Mouse (Mus musculus): ENCODE data around the gene Ep400. TPM values are rescaled to one million over a fixed set of nuclear protein-coding genes. Genes with fewer than 3 reads are reported as not detected.

Gene Ep400
- polyA plus RNA-seq, 1 experiment from 2014 or later, result 21.6 TPM

DNA sequence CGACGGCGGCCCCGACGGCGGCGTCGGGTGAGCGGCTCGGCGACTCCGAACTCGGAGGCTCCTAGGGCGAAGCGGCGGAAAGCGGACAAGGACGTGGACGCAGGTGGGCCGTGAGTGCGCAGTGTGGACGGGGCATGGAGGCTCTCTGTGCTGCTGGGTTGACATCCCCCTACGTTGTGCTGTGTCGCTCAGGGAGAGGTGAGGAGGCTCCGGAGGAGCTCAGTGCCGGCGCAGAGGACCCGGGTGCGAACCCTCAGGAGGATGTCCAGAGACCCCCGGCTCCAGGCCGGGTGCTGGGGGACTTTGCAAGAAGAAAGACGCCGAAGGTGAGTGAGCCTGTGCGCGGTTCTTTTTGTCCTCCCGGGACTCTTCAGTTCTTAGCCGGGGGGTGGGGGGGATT lies 116.8 kb downstream of the Ep400 start:
- no peak for TF ChIP-seq CTCF (IDR thresholded peaks at IDR 0.05; ENCODE audit: low read depth)
- Histone ChIP-seq H3K4me2 (ENCODE audit: low read length) (peak overlapping the region; percentile 95), H3K9ac (ENCODE audit: low read depth, low read length) (peak overlapping the region; percentile 93), H3K36me3 (ENCODE audit: insufficient read depth, low read length) (peaks cover 55% of the 10 kb centered on the region), H3K4me1 (replicated peaks; ENCODE audit: insufficient read depth, low read length) (peaks cover 7% of the 10 kb centered on the region; the same call in 1 of the 2 replicates), H3K9me3 (replicated peaks; ENCODE audit: low read length) (no peaks in the 10 kb centered on the region), H3K4me3 (replicated peaks; ENCODE audit: low read depth, low read length) (peak overlapping the region; percentile 99), H3K27ac (peak overlapping the region; percentile 50; the same call in 1 of the 2 replicates), H3K27me3 (ENCODE audit: insufficient read depth, low read length) (no peaks in the 10 kb centered on the region)
- DNase-seq (ENCODE audit: low spot score) (no peak), ATAC-seq (replicated peaks; ENCODE audit: low FRiP score, low read depth) (peak; percentile 26)
- 2% methylated on average over 37 of the region's 37 CpGs for WGBS

DNA sequence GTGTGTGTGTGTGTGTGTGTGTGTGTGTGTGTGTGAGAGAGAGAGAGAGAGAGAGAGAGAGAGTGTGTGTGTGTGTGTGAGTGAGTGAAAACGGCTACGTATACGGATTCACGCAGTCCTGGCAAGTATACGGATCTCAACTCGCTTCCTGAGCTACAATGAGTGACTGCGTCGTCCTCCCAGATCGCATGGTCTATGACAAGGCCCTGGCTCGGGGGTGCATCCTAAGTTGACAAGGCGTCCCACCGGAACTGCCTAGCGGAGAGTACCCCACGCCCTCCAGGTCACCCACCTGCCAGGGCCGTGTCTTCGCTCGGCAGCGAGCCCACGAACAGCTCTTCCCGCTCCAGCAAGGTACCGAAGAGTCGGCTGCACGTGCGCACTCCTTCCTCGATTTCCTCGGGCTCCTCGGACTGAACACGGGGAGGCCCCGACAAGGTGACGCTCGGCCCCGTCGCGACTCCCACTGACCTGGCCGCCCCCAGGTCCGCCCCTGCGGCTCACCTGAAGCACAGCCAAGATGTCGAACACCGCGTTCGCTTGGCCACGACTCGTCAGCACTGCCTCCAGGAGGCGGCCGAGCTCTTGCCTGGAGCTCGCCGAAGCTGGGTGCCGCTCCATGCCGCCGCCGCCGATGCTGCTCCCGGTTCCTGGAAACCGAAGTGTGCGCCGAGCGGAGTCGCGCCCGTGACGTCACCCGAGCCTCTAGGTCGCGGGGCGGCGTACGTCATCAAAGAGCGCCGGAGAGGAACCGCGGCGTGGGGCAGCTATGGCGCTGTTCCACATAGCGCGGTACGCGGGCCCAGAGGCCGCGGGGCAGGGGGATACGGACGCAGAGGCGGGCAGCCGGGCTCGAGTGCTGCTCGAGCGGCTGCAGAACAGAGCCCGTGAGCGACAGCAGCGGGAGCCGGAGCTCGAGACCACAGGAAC lies 117.5 kb downstream of the Ep400 start, which contains the start of the genes Noc4l and Ddx51:
Gene Noc4l (minus strand): TSS at position 699 of the 930 bp plus-strand sequence.
Gene Ddx51 (plus strand): TSS at position 733 of the 930 bp plus-strand sequence.
- no peak; the same call in 1 of the 2 replicates for TF ChIP-seq CTCF (IDR thresholded peaks at IDR 0.05; ENCODE audit: low read depth)
- peak; percentile 95 for DNase-seq (ENCODE audit: low spot score)
- Histone ChIP-seq H3K9me3 (replicated peaks; ENCODE audit: low read length) (no peaks in the 10 kb centered on the region), H3K4me1 (replicated peaks; ENCODE audit: insufficient read depth, low read length) (peaks cover 7% of the 10 kb centered on the region; the same call in 1 of the 2 replicates), H3K36me3 (ENCODE audit: insufficient read depth, low read length) (peaks cover 54% of the 10 kb centered on the region), H3K27me3 (ENCODE audit: insufficient read depth, low read length) (no peaks in the 10 kb centered on the region), H3K9ac (ENCODE audit: low read depth, low read length) (peak within 1 kb of the TSS; percentile 93), H3K27ac (peak within 1 kb of the TSS; percentile 50; the same call in 1 of the 2 replicates), H3K4me3 (replicated peaks; ENCODE audit: low read depth, low read length) (peak within 1 kb of the TSS; percentile 99), H3K4me2 (ENCODE audit: low read length) (peak within 1 kb of the TSS; percentile 95)
- WGBS, result under 1% methylated on average over 91 of the region's 91 CpGs
- ATAC-seq (replicated peaks; ENCODE audit: low FRiP score, low read depth), result peak; percentile 89

DNA sequence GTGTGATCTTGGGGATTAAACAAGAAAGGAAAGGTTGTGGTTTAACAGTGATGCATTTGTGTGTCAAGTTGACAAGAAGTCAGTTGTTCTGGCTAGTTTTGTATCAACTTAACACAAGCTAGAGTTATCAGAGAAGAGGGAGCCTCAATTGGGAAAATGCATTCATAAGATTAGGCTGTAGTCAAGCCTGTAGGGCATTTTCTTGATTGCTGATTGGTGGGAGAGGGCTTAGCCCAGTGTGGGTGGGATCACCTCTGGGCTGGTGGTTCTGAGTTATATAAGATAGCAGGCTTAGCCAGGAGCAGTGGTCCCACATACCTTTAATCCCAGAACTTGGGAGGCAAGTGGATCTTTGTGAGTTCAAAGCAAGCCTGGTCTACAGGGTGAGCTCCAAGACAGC lies 124.1 kb downstream of the Ep400 start:
- DNase-seq (ENCODE audit: low spot score), result no peak
- Histone ChIP-seq H3K9ac (ENCODE audit: low read depth, low read length) (no peak overlapping the region), H3K4me1 (replicated peaks; ENCODE audit: insufficient read depth, low read length) (no peaks in the 10 kb centered on the region), H3K27me3 (ENCODE audit: insufficient read depth, low read length) (no peaks in the 10 kb centered on the region), H3K4me2 (ENCODE audit: low read length) (no peak overlapping the region), H3K4me3 (replicated peaks; ENCODE audit: low read depth, low read length) (no peak overlapping the region), H3K27ac (no peak overlapping the region), H3K9me3 (replicated peaks; ENCODE audit: low read length) (no peaks in the 10 kb centered on the region), H3K36me3 (ENCODE audit: insufficient read depth, low read length) (peaks cover 41% of the 10 kb centered on the region)
- TF ChIP-seq CTCF (IDR thresholded peaks at IDR 0.05; ENCODE audit: low read depth), result no peak
- ATAC-seq (replicated peaks; ENCODE audit: low FRiP score, low read depth), result no peak

DNA sequence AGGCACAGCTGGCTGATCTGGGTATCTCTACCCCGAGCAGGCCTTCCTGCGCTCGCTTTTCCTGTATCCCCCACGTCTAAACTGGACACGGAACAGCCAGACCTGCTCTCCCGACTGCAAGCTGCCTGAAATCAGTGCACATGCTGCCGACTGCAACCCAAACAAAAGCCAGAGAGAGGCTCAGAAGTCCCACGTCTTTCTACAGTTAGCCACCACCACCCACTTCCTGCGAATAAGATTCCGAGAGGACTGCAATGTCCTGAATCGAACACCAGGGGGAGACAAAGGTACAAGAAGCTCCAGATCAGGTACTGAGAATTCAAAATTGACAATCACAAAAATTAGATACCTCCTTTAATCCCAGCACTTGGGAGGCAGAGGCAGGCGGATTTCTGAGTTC lies 131.1 kb downstream of the Ep400 start:
- ATAC-seq (replicated peaks; ENCODE audit: low FRiP score, low read depth), result no peak
- TF ChIP-seq CTCF (IDR thresholded peaks at IDR 0.05; ENCODE audit: low read depth), result peak; percentile 86
- Histone ChIP-seq H3K27ac (no peak overlapping the region), H3K4me3 (replicated peaks; ENCODE audit: low read depth, low read length) (no peak overlapping the region), H3K27me3 (ENCODE audit: insufficient read depth, low read length) (no peaks in the 10 kb centered on the region), H3K4me1 (replicated peaks; ENCODE audit: insufficient read depth, low read length) (no peaks in the 10 kb centered on the region), H3K4me2 (ENCODE audit: low read length) (peak overlapping the region; percentile 45), H3K9ac (ENCODE audit: low read depth, low read length) (no peak overlapping the region), H3K9me3 (replicated peaks; ENCODE audit: low read length) (no peaks in the 10 kb centered on the region), H3K36me3 (ENCODE audit: insufficient read depth, low read length) (no peaks in the 10 kb centered on the region)
- 20% methylated on average over 12 of the region's 12 CpGs for WGBS
- peak; percentile 87 for DNase-seq (ENCODE audit: low spot score)

DNA sequence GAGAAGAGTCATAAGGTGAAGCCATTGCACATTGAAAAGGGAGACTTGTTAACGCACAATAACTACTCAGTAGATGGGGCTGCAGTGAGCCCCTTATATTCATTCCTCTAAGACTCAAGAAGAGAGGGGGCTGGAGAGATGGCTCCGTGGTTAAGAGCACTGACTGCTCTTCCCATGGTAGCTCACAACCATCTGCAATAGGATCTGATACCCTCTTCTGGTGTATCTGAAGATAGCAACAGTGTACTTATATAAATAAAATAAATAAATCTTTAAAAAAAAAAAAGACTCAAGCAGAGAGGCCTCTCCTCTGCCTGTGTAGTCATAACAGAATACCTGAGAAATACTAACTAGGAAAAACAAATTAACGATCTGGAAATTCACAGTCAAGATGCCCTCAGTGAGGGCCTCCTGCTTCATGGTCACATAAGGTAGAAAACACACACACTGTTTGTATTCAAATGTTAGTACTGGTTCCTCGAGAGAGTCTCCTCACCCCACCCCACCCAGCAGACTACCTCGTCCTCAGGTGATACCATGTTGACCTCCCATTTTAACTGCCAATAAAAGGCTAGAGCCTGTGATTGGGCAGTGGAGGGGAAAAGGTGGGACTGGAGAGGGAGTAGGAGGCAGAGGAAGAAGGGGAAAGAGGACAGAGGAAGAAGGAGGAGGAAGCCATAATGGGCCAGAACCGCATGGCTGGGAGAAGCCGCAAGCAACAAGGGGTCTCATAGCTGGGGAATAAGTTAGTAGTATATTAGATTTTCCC lies 132.0 kb downstream of the Ep400 start:
- 72% methylated on average over 7 of the region's 7 CpGs for WGBS
- H3K4me1 ChIP-seq (replicated peaks; ENCODE audit: insufficient read depth, low read length), result no peaks in the 10 kb centered on the region
- no peaks in the 10 kb centered on the region for H3K27me3 ChIP-seq (ENCODE audit: insufficient read depth, low read length)
- no peak for TF ChIP-seq CTCF (IDR thresholded peaks at IDR 0.05; ENCODE audit: low read depth)
- no peaks in the 10 kb centered on the region for H3K9me3 ChIP-seq (replicated peaks; ENCODE audit: low read length)
- DNase-seq (ENCODE audit: low spot score) (no peak), ATAC-seq (replicated peaks; ENCODE audit: low FRiP score, low read depth) (no peak)
- H3K4me2 ChIP-seq (ENCODE audit: low read length), result no peak overlapping the region
- no peak overlapping the region for H3K27ac ChIP-seq
- no peak overlapping the region for H3K9ac ChIP-seq (ENCODE audit: low read depth, low read length)
- H3K36me3 ChIP-seq (ENCODE audit: insufficient read depth, low read length), result no peaks in the 10 kb centered on the region
- H3K4me3 ChIP-seq (replicated peaks; ENCODE audit: low read depth, low read length), result no peak overlapping the region

Measured in kidney, postnatal 0 days (tissue).